Mouse (Mus musculus): ENCODE results near the gene L2hgdh. TPM values are rescaled to one million over a fixed set of nuclear protein-coding genes. Genes with fewer than 3 reads are reported as not detected.

L2hgdh gene
- polyA plus RNA-seq (2014; fragmentation: Nextera tagmentation; extraction: Ambion mirVana) = 11.1 and 13.6 TPM in 2 replicates

GRCm38 (mm10) chr12:69724711-69725460 lies at the start of gene L2hgdh, which contains the start of gene Atp5s:
Gene L2hgdh, minus strand, starts transcription at chr12:69724873.
Gene Atp5s, plus strand, starts transcription at chr12:69724950.
- H3K27ac ChIP-seq = peak within 1 kb of the TSS; percentile 74
- H3K27me3 ChIP-seq (ENCODE audit: control insufficient read depth, insufficient read depth, low read length) = no peaks in the 10 kb centered on the region
- H3K4me2 ChIP-seq (replicated peaks) = peak within 1 kb of the TSS; percentile 94
- peak; percentile 96 for ATAC-seq (ENCODE audit: low FRiP score)
- peaks cover 4% of the 10 kb centered on the region; the same call in 1 of the 2 replicates for H3K36me3 ChIP-seq (replicated peaks; ENCODE audit: control insufficient read depth, insufficient read depth)
- DNase-seq (ENCODE audit: low spot score) = peak; percentile 93
- H3K9ac ChIP-seq = peak within 1 kb of the TSS; percentile 71
- under 1% methylated on average over 59 of the region's 60 CpGs for WGBS
- H3K9me3 ChIP-seq (ENCODE audit: control insufficient read depth, low read length) = no peaks in the 10 kb centered on the region; the same call in 1 of the 2 replicates
- H3K4me3 ChIP-seq (replicated peaks; ENCODE audit: low read length) = peak within 1 kb of the TSS; percentile 58
- peaks cover 6% of the 10 kb centered on the region for H3K4me1 ChIP-seq (replicated peaks; ENCODE audit: control insufficient read depth, insufficient read depth, low read length)

DNA sequence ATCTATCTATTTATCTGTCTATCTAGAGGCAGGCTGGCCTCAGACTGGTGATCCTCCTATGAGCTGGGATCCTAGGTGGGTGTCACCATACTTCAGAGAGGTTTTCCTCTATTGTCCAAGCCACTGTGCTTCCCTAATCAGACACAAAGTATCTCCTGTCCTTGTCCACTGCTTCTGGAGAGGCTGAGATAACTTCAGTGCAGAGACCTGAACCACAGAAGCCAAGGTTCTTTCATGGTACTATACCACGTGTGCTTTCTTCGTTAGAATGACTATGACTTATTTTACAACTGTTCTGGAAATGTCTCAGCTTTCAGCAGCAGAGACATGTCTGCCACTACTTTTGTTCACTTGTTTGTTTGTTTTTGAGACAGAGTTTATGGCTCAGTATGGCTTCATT lies 44.2 kb upstream of the L2hgdh start:
- Histone ChIP-seq H3K27me3 (ENCODE audit: control insufficient read depth, insufficient read depth, low read length) (no peaks in the 10 kb centered on the region), H3K4me2 (replicated peaks) (no peak overlapping the region), H3K27ac (no peak overlapping the region), H3K36me3 (replicated peaks; ENCODE audit: control insufficient read depth, insufficient read depth) (no peaks in the 10 kb centered on the region), H3K9ac (no peak overlapping the region), H3K4me3 (replicated peaks; ENCODE audit: low read length) (no peak overlapping the region), H3K4me1 (replicated peaks; ENCODE audit: control insufficient read depth, insufficient read depth, low read length) (peaks cover 7% of the 10 kb centered on the region), H3K9me3 (ENCODE audit: control insufficient read depth, low read length) (no peaks in the 10 kb centered on the region)
- 96% methylated on average over 2 of the region's 2 CpGs for WGBS
- no peak for ATAC-seq (ENCODE audit: low FRiP score)
- no peak for DNase-seq (ENCODE audit: low spot score)

DNA sequence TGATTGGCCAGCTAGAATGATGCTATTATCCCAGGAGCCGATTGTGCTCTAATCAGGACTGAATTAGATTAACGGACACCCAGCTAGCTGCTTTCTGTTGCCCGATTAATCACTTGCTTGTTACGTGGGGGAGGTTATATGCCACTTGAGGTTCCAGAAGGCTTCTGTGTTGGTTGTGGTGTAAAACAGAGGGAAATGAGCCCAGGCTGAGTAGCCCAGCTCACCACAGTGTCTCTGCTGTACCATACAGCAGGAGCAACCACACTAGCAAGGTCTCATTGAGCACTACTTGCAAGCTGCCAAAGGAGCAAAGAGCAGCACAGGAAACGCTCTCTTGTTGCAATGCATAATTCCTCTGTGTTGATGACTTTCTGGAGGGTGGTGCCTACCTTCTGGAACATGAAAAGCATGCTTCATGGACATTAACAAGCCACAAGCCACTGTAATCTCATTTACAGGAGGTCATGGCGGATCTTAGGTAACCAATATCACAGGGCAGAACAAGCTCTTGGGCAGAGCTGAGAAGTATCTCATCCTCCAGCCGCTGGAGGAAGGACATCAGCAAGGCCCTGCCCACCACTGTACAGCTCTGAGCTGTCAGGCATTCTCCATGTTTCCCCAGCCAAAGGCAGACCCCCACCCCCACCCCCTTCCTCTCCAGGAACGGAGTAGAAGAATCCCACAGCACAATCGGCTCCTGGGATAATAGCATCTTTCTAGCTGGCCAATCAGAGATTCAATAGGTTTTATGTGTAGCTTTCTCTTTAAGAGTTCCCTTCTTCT lies 43.0 kb upstream of the L2hgdh start:
- H3K4me2 ChIP-seq (replicated peaks) = no peak overlapping the region

GRCm38 (mm10) chr12:69766185-69766904 lies 41.7 kb upstream of the L2hgdh start:
- no peaks in the 10 kb centered on the region for H3K27me3 ChIP-seq (ENCODE audit: control insufficient read depth, insufficient read depth, low read length)
- H3K4me3 ChIP-seq (replicated peaks; ENCODE audit: low read length) = no peak overlapping the region
- no peaks in the 10 kb centered on the region for H3K36me3 ChIP-seq (replicated peaks; ENCODE audit: control insufficient read depth, insufficient read depth)
- no peak overlapping the region for H3K9ac ChIP-seq
- H3K9me3 ChIP-seq (ENCODE audit: control insufficient read depth, low read length) = no peaks in the 10 kb centered on the region
- H3K4me1 ChIP-seq (replicated peaks; ENCODE audit: control insufficient read depth, insufficient read depth, low read length) = peaks cover 7% of the 10 kb centered on the region
- no peak overlapping the region for H3K27ac ChIP-seq
- ATAC-seq (ENCODE audit: low FRiP score) (no peak), DNase-seq (ENCODE audit: low spot score) (no peak)
- 79% methylated on average over 10 of the region's 10 CpGs for WGBS
- no peak overlapping the region for H3K4me2 ChIP-seq (replicated peaks)

More for the DNA sequence above, 43.0 kb upstream of the L2hgdh start:
- Histone ChIP-seq H3K9ac (no peak overlapping the region), H3K9me3 (ENCODE audit: control insufficient read depth, low read length) (no peaks in the 10 kb centered on the region), H3K27me3 (ENCODE audit: control insufficient read depth, insufficient read depth, low read length) (no peaks in the 10 kb centered on the region), H3K4me3 (replicated peaks; ENCODE audit: low read length) (no peak overlapping the region), H3K4me1 (replicated peaks; ENCODE audit: control insufficient read depth, insufficient read depth, low read length) (peaks cover 7% of the 10 kb centered on the region), H3K36me3 (replicated peaks; ENCODE audit: control insufficient read depth, insufficient read depth) (no peaks in the 10 kb centered on the region), H3K27ac (0 out of 2 replicates have a peak overlapping the region, but pooled peaks have one; percentile 38)
- DNase-seq (ENCODE audit: low spot score) (no peak), ATAC-seq (ENCODE audit: low FRiP score) (peak; percentile 31)
- 39% methylated on average over 9 of the region's 9 CpGs for WGBS

DNA sequence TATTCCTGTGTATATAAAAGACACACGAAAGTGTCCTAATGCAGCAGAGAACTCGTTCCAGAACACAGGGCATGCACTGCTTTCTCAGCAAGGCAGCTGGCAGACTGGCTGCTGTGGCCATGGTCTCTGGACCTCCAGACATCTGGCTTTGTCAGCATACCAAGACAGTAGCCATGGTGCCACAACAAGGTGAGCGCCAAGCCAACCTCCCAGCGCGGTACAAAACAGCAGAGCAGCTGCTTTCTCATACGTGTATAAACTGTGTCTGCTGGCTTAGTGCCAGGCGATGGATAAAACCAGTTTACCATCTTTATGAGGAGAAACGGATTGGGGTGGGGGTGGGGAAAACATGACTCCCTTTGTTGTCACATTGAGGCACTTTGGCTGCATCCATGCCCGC lies 40.9 kb upstream of the L2hgdh start:
- Histone ChIP-seq H3K4me1 (replicated peaks; ENCODE audit: control insufficient read depth, insufficient read depth, low read length) (peaks cover 7% of the 10 kb centered on the region), H3K9me3 (ENCODE audit: control insufficient read depth, low read length) (no peaks in the 10 kb centered on the region), H3K9ac (no peak overlapping the region), H3K4me3 (replicated peaks; ENCODE audit: low read length) (no peak overlapping the region), H3K36me3 (replicated peaks; ENCODE audit: control insufficient read depth, insufficient read depth) (no peaks in the 10 kb centered on the region), H3K4me2 (replicated peaks) (no peak overlapping the region), H3K27ac (no peak overlapping the region), H3K27me3 (ENCODE audit: control insufficient read depth, insufficient read depth, low read length) (no peaks in the 10 kb centered on the region)
- peak; percentile 56 for DNase-seq (ENCODE audit: low spot score)
- WGBS = 51% methylated on average over 9 of the region's 9 CpGs
- ATAC-seq (ENCODE audit: low FRiP score) = no peak

- peaks cover 9% of the 10 kb centered on the region for H3K4me1 ChIP-seq (replicated peaks; ENCODE audit: control insufficient read depth, insufficient read depth, low read length)
- no peaks in the 10 kb centered on the region for H3K9me3 ChIP-seq (ENCODE audit: control insufficient read depth, low read length)
- 79% methylated on average over 2 of the region's 2 CpGs for WGBS
- ATAC-seq (ENCODE audit: low FRiP score) (no peak), DNase-seq (ENCODE audit: low spot score) (no peak)
- no peak overlapping the region for H3K4me2 ChIP-seq (replicated peaks)
- no peaks in the 10 kb centered on the region for H3K27me3 ChIP-seq (ENCODE audit: control insufficient read depth, insufficient read depth, low read length)
- no peak overlapping the region for H3K27ac ChIP-seq
- no peak overlapping the region for H3K9ac ChIP-seq
- H3K36me3 ChIP-seq (replicated peaks; ENCODE audit: control insufficient read depth, insufficient read depth) = no peaks in the 10 kb centered on the region
- no peak overlapping the region for H3K4me3 ChIP-seq (replicated peaks; ENCODE audit: low read length)
Observed at GRCm38 (mm10) chr12:69761603-69762002, 36.9 kb upstream of the L2hgdh start.

DNA sequence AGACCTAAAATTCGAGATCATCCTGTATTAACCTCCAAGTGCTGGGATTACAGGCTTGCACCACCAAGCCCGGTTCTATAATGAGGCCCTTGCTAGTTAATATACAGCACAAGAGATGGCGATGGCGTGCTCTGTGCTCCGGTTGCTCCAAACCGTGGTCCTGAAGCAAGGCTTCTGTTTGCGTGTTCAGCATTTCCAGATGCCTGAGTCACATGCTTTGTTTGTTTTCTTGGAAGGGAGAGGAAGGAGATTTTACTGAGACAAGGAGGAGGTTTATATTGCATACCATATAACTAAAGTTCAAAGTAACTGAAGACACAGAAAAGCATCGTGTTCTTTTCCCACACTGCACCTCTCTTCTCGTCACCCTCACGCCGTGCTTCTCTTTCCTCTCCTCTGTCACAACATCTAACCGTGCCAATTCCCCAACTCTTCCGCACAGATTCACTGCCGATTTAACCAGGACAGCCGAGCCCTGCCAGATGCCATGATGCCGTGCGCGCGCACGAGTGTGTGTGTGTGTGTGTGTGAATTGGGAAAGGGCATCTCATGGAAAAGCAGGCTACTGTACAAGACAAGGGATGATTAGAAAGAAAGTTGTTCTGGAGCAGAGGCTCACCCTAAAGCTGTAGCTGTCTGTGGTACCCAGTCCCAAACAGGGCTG lies 36.2 kb upstream of the L2hgdh start:
- Histone ChIP-seq H3K4me2 (replicated peaks) (no peak overlapping the region), H3K9ac (no peak overlapping the region; the same call in 1 of the 2 replicates), H3K4me1 (replicated peaks; ENCODE audit: control insufficient read depth, insufficient read depth, low read length) (peaks cover 9% of the 10 kb centered on the region), H3K27ac (no peak overlapping the region), H3K4me3 (replicated peaks; ENCODE audit: low read length) (no peak overlapping the region), H3K36me3 (replicated peaks; ENCODE audit: control insufficient read depth, insufficient read depth) (no peaks in the 10 kb centered on the region), H3K27me3 (ENCODE audit: control insufficient read depth, insufficient read depth, low read length) (no peaks in the 10 kb centered on the region), H3K9me3 (ENCODE audit: control insufficient read depth, low read length) (no peaks in the 10 kb centered on the region)
- 82% methylated on average over 20 of the region's 20 CpGs for WGBS
- no peak for DNase-seq (ENCODE audit: low spot score)
- no peak for ATAC-seq (ENCODE audit: low FRiP score)

DNA sequence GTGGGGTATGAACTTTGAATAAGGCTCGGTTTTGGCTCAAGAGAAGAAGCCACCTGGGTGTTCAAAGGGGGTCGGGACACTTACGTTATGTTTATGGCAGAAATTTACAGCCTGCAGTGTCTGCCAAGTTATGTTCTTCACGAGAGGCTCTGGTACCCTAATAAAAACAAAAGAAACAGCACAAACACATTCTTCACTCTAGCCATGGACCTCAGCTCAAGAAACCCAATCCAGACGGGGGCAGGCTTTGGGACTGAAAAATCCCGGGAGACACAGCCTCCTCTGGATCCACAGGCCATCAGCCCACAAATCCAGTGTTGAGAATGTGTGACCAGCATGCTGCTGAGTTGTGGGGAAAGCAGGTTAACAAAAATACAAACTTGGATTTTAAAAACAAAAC lies 35.3 kb upstream of the L2hgdh start:
- 76% methylated on average over 6 of the region's 6 CpGs for whole genome bisulfite sequencing

More for the DNA sequence above, 35.3 kb upstream of the L2hgdh start:
- H3K9ac ChIP-seq = no peak overlapping the region
- H3K27ac ChIP-seq = no peak overlapping the region
- ATAC-seq (ENCODE audit: low FRiP score) (no peak), DNase-seq (ENCODE audit: low spot score) (no peak)
- H3K27me3 ChIP-seq (ENCODE audit: control insufficient read depth, insufficient read depth, low read length) = no peaks in the 10 kb centered on the region
- no peak overlapping the region for H3K4me2 ChIP-seq (replicated peaks)
- peaks cover 9% of the 10 kb centered on the region for H3K4me1 ChIP-seq (replicated peaks; ENCODE audit: control insufficient read depth, insufficient read depth, low read length)
- no peak overlapping the region for H3K4me3 ChIP-seq (replicated peaks; ENCODE audit: low read length)
- H3K9me3 ChIP-seq (ENCODE audit: control insufficient read depth, low read length) = no peaks in the 10 kb centered on the region
- H3K36me3 ChIP-seq (replicated peaks; ENCODE audit: control insufficient read depth, insufficient read depth) = no peaks in the 10 kb centered on the region
